Mouse (Mus musculus): ENCODE results near the gene Prc1. TPM values are rescaled to one million over a fixed set of nuclear protein-coding genes. Genes with fewer than 3 reads are reported as not detected.

Gene Prc1
- polyA plus RNA-seq, 1 experiment from 2014 or later = 38.3 TPM

- no peak for ATAC-seq (ENCODE audit: low read depth)
- H3K36me3 ChIP-seq = peaks cover 73% of the 10 kb centered on the region
- H3K4me1 ChIP-seq (replicated peaks) = peaks cover 21% of the 10 kb centered on the region
- WGBS = 88% methylated on average over 2 of the region's 2 CpGs
- H3K9me3 ChIP-seq = no peaks in the 10 kb centered on the region
- no peak overlapping the region for H3K4me2 ChIP-seq
- no peak overlapping the region for H3K27ac ChIP-seq (replicated peaks)
- H3K27me3 ChIP-seq = no peaks in the 10 kb centered on the region
- no peak overlapping the region for H3K4me3 ChIP-seq
- no peak overlapping the region for H3K9ac ChIP-seq
Measured at GRCm38 (mm10) chr7:80365759-80366158, 71.5 kb downstream of the Prc1 start.

Other genes starting within 250 kb of the Prc1 start
- gene Idh2, start 179.1 kb upstream of the Prc1 start, polyA plus RNA-seq (2015; fragmentation: Nextera tagmentation; extraction: Ambion mirVana) = 217 and 273 TPM in 2 replicates
- 22.1 and 23.2 TPM in 2 replicates for gene Sema4b, start 107.6 kb upstream of the Prc1 start, polyA plus RNA-seq (2015; fragmentation: Nextera tagmentation; extraction: Ambion mirVana)
- 31.0 and 34.6 TPM in 2 replicates for gene Cib1, start 61.6 kb upstream of the Prc1 start, polyA plus RNA-seq (2015; fragmentation: Nextera tagmentation; extraction: Ambion mirVana)
- 4.5 TPM in 2 replicates for gene Gdpgp1, start 61.6 kb upstream of the Prc1 start, polyA plus RNA-seq (2015; fragmentation: Nextera tagmentation; extraction: Ambion mirVana)
- gene Ttll13, start 48.1 kb upstream of the Prc1 start, polyA plus RNA-seq (2015; fragmentation: Nextera tagmentation; extraction: Ambion mirVana) = 1.6 and 2.8 TPM in 2 replicates
- 57.5 and 62.6 TPM in 2 replicates for gene Ngrn, start 33.2 kb upstream of the Prc1 start, polyA plus RNA-seq (2015; fragmentation: Nextera tagmentation; extraction: Ambion mirVana)
- gene Vps33b, start 24.8 kb upstream of the Prc1 start, polyA plus RNA-seq (2015; fragmentation: Nextera tagmentation; extraction: Ambion mirVana) = 23.7 and 27.7 TPM in 2 replicates
- gene Rccd1, start 30.0 kb downstream of the Prc1 start, polyA plus RNA-seq (2015; fragmentation: Nextera tagmentation; extraction: Ambion mirVana) = 12.6 and 15.6 TPM in 2 replicates
- 61.3 and 61.7 TPM in 2 replicates for gene Unc45a, start 46.6 kb downstream of the Prc1 start, polyA plus RNA-seq (2015; fragmentation: Nextera tagmentation; extraction: Ambion mirVana)
- gene Hddc3, start 48.7 kb downstream of the Prc1 start, polyA plus RNA-seq (2015; fragmentation: Nextera tagmentation; extraction: Ambion mirVana) = 22.0 and 24.7 TPM in 2 replicates
- gene Man2a2, start 76.9 kb downstream of the Prc1 start, polyA plus RNA-seq (2015; fragmentation: Nextera tagmentation; extraction: Ambion mirVana) = 23.6 and 24.8 TPM in 2 replicates
- 5.8 and 6.2 TPM in 2 replicates for gene Fes, start 93.5 kb downstream of the Prc1 start, polyA plus RNA-seq (2015; fragmentation: Nextera tagmentation; extraction: Ambion mirVana)
- gene Furin, start 111.0 kb downstream of the Prc1 start, polyA plus RNA-seq (2015; fragmentation: Nextera tagmentation; extraction: Ambion mirVana) = 4.3 and 4.7 TPM in 2 replicates
- gene Blm, start 240.7 kb downstream of the Prc1 start, polyA plus RNA-seq (2015; fragmentation: Nextera tagmentation; extraction: Ambion mirVana) = 11.8 and 13.9 TPM in 2 replicates

Measured in neural tube, embryonic 13.5 days (tissue).